Mouse (Mus musculus): Measurements from ENCODE around the gene Tlcd1. TPM values are rescaled to one million over a fixed set of nuclear protein-coding genes. Genes with fewer than 3 reads are reported as not detected.

Tlcd1 gene
- total RNA-seq, 2 experiments from 2014 or later, result 16.8 to 17.5 TPM

DNA sequence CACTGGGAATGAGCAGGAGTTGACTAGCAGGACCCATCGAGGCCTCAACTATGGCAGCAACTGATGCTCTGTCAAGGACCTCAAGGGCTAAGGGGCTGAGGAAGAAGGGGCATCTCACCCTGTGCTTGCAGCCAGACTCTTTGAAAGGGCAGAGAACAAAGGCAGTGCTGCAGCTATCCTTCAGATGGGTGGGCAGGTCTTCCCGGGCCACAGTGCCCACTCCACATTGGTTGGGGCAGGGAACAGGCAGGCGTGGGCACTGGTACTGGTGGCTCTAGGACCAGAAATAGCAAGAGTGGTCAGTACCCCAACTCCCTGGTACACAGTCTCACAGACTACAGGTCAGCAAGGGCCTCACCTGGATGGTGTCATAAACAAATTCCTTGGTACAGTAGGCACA is 15.8 kb upstream of the Tlcd1 start:
- no peak for DNase-seq (ENCODE audit: low spot score in 2 of 2)

DNA sequence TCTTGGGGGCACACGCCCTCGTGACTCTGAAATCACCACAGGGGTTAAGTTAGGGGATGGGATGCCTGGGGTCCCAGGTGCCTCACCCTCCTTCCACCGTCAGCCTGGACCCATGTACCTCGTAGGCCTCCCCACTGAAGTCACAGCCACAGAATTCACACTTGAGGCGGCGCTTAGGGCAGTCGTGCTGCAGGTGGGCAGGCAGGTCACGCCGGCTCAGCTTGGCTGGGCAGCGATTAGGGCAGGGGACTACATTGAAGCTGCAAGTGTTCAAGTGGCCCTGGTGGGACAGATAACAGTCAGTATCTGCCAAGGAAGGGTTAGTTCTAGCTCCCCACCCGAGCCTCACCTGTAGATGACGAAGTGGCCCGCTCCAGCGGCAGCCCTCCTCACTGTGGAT is 15.3 kb upstream of the Tlcd1 start:
- no peak for DNase-seq (ENCODE audit: low spot score in 2 of 2)

DNA sequence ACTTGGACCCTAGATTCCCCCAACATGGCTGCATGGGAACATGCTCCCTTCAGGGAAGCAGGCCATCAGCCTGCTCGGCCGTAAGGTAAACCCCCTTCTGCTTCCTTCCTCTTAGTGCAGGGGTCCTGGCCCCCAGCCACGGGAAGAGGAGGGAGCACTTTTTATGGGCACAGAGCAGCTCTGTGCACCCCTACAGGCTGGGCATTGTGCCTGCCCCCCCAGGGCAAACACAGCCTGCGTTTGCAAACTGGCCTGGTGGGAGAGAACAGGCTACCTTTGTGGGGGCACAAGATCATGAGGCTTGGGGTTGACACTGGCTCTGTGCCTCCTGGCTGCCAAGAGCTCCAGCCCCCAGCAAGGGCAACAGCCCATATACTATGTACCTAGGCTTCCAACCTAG is 14.5 kb upstream of the Tlcd1 start:
- DNase-seq (ENCODE audit: low spot score in 2 of 2), result no peak

DNA sequence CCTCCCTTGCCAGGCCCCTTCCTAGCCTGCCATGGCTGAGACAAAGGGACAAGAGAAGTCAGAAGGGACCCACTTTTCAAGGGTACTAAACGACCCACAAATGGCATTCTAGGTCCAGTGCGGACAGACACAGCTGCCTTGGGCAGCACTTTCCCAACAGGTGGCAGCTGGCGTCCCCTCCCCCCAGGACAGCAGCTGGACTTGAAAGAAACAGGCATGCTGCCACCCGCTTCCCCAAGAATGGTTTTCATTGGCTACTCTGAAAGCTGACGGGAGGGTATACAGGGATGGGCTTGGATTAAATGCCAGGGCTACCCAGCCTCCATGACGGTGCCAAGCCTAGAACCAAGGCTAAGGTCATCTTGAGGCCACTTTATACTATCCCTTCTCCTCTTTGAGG is 14.0 kb upstream of the Tlcd1 start:
- no peak for DNase-seq (ENCODE audit: low spot score in 2 of 2)

DNA sequence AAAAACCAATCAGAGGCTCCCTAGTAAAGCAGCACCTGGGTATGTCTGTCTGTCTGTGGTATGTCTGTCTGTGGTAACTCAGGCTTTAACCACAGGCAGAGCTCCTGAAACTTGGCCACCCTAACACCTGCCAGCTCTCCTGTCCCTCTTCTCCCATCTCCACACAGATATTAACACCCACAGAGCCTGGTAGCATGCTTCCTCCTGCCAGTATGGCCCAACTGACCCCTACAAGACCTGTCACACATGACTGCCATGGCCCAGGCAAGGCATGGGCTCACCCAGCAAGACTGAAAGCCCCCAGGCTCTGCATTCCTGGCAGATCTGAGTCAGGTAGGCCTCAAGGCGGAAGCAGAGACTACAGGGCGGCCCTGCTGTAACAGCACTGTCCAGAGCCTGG is 13.5 kb upstream of the Tlcd1 start:
- DNase-seq (ENCODE audit: low spot score in 2 of 2), result no peak

DNA sequence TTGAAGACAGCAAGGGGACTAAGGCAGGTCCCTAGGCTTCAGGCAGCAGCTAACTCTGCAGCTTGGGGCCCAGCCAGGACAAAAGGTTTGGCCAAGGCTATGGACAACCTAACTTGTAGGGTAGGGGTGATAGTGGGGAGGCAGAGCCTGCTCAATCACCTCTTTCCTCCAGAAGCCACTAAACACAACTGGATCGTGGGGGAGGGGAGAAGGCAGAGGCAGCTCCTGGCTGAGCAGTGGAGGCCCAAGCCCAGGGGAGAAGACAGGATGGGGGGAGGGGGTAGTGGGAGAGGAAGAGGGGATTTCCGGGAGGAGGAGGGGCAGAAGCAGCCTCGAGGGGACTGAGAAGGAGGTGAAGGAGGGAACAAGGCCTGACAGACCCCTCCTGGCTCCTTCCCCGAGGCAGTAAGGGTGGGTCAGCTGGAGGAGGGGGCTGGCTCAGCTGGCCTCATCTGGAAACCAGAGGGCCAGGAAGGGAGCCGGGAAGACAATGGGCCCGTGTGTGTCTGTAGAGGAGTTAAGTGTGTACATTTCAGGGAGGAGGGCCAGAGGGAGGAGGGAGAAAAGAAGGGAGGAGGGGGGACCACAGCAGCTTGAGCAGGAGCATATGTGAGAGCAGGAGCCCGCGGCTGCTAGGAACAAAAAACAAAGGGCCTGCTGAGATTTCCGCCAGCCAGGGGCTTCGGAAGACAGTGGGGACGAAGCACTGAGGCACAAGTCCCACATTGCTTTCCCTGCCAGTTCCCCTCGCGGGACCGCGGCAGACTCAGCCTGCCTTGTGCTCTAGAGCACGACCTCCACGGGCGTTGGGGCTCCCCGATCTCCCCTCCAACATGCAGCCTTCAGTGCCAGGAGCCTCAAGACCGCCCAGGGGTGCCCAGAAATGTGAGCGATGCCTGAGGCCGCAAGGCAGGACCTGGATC is 12.6 kb upstream of the Tlcd1 start:
- no peak for DNase-seq (ENCODE audit: low spot score in 2 of 2)

DNA sequence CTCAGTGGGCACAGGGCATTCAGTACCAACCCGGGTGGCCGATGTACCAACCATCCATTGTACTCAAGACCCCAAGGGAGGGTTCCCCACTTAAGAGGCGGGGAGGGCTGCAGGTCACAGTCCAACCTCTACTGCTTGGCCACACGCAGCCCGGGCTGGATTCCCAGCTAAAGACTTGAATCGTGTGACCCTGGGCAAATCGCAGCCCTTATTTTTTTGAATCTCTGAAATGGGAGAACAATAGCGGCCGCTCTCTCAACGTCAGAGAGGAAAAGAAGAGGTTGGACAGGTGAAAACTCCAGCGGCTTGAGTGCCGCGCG is 11.9 kb upstream of the Tlcd1 start:
- no peak for DNase-seq (ENCODE audit: low spot score in 2 of 2)

DNA sequence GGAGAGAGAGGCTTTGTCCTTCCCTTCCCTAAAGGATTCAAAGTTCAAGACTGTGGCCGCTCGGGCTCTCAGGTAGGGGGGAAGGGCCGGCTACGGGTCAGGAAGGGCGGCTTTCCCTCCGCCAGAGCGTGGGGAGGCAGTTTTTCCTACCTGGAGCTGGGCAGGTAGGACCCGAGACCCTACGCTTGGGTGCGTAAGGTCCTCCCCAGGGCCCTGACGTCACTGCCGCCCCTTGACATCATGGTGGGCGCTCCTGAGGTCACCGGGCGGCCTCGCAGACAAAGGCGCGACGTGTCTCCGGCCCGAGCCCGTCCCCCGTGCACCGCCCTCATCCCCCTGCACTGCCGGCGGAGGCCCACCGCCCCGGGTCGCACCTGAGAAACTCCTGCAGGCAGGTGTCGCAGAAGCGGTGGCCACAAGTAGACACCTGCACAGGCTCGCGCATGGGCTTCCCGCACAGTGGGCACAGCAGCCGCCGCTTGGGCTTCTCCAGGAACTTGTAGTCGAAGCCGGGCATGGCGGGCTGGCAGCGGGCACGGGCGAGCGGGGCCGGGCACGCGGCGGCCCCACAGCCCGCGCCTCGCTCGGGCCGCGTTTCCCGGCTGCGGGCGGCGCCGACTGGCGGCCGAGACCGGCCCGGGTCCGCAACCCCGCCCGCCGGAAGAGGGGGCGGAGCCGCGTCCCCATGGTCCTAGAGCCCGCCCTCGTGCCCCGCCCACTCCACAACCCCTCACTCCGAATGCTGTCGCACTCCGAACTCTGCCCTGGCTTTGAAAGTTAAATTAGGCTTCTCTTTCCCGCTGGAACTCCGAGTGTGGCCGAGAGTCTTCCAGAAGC is 11.4 kb upstream of the Tlcd1 start, which contains the start of gene Traf4:
Gene Traf4, minus strand, starts transcription at position 666 of the 837 bp plus-strand sequence.
- peak; percentile 56 to 70 for DNase-seq (ENCODE audit: low spot score in 2 of 2)

DNA sequence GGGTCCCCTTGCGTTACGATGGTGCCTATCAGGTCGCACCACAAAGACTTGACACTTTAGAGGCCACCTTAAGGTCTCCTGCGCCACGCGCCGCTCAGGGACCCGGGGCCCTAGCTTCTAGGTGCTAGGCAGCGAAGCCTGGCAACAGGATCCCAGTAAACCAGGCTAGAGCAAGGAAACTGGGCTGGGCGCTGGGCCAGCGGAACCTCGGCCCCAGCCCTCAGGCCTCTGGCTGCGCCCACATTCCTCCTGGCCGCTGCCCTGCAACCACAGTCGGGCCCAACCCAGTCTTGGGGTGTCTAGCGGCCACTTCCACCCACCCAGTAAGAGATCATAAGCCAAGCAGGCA is 10.8 kb upstream of the Tlcd1 start:
- no peak for DNase-seq (ENCODE audit: low spot score in 2 of 2)

DNA sequence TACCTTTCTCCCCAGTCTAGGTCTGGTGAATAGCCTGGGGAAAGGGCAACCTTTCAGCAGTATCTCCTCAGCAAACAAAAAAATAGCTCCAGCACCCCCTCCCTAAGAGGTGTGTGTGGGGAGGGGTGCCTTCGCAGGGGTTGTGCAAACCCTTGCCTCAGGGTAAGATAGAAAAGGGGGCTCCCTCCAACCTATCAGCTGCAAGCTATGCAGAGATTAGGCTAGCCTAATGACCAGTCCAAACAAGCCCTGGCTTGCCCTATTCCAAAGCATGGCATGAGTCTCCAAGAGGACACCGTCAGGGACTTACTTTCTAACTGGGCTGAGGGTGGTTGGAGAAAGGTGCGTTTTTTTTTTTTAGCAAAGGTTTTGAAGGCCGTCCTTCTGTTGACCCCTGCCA is 10.3 kb upstream of the Tlcd1 start:
- no peak for DNase-seq (ENCODE audit: low spot score in 2 of 2)

DNA sequence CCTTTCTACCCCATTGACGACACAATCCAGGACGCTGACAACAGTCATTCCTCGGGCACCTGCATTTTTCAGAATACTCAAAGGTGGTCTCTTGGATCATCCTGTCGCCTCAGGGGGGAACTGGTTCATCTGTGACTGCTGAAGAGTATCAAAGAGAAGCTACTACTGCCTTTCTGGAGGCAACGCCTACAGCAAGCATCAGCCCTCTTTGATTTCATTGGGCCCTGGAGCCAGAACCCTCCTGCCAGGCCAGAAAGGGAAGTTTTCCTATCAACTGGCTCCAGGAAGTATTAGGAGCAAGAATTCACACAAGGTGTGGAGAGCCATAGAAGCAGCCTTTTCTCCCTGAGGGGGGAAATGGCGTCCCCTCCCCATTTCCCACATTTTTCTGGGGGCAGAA is 9.9 kb upstream of the Tlcd1 start:
- no peak for DNase-seq (ENCODE audit: low spot score in 2 of 2)

DNA sequence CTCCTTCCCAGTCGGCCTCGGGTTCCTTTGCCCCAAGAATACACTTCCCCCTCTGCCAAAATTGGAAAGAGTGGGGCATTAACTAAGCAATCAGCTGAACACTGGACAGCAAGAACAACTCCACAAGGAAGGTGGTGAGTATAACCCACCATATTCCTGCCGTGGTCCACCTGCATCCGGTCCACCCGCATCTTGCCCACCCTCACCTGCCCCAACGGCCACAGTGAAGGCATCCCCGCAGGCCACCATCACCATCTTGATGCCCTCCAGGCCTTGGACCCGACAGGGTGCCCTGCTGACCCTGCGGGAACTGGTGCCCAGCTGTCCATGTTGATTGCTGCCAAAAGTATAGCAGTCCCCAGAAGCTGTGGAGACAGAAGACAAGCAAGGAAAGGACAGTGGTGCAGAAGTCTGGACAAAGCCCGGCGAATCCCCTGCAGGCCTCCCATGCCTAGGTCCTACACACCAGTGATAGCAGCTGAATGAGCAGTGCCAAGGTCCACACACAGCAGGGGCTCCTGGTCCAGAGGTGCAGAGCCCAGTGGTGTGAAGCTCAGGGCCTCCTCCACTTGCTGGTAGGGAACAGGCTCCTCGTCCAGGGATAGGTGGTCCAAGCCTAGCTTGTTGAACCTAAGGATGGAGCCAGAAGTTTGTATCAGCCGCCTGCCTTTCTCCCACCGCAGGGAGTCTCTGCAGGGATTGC is 9.1 kb upstream of the Tlcd1 start:
- no peak for DNase-seq (ENCODE audit: low spot score in 2 of 2)

DNA sequence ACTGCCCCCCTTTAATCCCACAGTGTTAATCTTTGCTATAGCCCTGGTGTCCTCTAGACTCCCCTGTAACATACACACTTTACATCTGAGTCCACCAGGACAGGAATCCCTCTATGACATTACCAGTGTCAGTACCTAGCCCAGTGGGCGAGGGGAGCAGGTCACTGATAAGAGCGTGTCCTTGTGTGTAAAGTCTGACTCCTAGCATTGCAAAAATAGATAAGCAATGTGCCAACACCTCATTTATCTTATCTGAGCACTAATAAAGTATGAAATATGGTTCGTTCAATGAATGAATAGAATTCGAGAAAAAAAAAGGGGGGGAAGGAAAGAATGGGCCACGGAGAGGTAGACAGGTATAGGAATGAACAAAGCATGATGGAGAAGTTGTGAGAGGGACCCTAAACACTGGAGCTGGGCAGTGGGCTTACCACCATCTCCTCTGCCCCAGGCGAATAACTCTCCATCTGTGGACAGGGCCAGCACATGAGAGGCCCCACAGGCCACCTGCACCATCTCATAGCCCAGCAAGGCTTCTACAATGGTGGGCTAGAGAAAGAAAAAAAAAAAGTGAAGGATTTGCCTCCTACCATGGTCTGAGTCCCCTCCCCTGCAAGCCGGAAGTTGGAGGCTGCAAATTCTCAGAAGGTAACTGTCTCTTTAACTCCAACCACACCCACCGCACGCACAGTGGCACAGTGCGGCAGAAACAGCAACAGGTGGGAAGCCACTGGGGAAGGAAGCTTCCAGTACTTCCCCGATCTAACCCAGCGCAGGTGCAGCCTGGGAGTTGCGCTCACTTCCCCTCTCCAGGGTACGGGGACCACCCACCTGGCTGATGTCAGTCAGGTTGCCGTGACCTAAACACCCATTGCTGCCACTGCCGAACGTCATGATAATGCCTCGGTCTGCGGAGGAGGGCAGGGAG is 7.7 kb upstream of the Tlcd1 start:
- no peak for DNase-seq (ENCODE audit: low spot score in 2 of 2)

DNA sequence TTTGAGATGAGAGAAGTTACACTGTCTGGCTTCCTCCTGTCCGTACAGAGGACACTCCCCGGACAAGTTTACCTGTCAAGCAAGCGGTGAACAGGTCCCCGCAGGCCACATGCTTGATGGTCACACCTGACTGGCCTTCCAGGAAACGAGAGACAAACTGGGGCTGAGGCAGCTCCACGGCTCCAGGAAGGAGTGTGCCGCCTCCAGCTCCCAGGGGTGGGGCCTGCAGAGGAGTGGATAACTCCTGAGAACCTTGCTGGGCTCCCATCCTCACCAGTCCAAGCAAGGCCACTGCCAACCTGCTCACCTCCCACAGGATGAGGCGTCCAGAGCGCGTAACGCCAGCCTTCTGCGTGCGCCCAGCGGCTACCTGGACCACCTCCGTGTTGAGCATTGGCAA is 6.2 kb upstream of the Tlcd1 start:
- DNase-seq (ENCODE audit: low spot score in 2 of 2), result no peak

DNA sequence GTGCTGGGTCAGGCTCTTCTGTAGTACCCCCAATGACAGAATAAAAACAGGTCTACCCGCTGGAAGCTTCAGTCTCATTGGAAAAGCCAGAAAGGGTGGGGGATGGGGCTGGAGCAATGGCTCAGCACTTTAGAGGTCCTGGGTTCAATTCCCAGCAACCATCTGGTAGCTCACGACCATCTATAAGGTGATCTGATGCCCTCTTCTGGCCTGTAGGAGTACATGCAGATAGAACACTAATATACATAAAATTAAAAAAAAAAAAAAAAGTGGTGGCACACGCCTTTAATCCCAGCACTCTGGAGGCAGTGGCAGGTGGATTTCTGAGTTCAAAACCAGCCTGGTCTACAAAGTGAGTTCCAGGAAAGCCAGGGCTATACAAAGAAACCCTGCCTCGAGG is 5.2 kb upstream of the Tlcd1 start:
- no peak for DNase-seq (ENCODE audit: low spot score in 2 of 2)

DNA sequence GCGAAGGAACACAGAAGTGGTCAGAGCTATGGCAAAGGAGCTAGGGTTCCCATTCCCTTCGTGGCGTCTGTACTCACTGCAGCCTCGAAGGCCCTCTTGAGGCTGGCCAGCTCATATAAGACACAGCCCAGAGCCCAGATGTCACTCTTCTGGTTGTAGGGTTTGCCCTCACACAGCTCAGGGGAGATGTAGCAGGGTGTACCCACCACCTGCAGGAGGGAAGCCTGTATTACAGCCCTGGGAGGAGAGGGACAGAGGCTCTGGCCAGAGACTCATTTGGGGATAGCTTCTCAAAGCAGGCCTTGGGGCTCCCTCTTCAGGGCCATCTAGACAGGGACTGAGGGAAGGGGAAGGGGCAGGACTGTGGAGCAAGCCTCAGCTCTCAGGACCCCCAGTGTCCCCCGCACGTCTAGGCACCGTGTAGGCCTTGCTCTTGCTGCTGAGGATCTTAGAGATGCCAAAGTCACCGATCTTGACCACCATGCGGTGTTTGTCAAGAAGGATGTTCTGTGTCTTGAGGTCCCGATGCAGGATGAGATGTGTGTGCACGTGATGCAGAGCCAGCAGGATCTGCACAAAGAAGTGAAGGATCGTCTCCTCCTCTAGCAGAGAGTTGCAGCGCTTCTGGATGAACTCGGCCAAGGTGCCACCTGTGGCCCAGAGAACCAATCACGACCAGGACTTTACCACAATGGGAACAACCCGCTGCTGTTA is 4.3 kb upstream of the Tlcd1 start:
- no peak for DNase-seq (ENCODE audit: low spot score in 2 of 2)

DNA sequence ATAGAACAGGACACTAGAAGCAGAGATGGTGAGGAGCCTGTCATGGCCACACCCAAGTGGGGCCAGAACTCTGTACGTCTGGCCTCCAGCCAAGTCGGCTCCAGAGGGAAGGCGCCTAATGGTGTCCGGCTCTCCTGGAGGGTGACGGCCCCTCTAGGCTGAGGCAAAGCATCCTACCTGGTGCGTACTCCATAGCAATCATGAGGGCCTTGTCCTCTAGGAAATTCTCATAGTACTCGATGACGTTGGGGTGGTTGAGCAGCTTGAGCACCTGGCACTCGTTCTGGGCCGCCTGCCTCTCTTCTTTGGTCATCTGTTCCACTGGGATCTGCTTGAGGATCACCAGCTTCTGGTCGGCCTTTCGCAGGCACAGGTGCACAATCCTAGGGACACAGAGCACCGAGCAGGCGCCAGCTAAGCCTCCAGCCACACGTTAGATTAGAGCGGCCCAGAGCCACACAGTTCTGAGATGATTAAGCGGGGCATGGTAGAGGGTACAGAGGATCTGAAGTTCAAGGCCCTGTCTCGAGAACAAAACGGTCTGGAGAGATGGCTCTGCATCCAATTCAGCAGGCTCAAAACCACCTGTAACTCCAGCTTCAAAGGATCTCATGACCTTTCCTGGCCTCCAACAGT is 3.6 kb upstream of the Tlcd1 start:
- DNase-seq (ENCODE audit: low spot score in 2 of 2), result no peak

DNA sequence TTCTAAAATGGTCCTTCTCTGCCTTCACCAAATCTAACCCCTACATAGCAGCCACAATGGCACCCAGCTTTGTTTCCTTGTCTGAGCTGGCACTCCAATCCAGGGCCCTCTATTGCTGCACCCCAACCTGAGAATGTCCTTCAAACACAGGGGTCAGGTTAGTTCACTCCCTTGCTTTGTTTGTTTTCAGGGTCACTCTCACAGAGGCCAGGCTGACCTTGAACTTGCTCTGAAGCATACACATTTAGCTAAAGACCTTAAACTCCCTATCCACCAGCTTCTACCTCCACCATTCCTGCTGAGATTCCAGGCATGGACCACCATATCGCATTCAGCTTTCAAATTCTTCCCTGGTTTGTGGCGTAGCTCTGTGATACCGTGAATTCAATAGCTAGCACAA is 2.0 kb upstream of the Tlcd1 start:
- no peak for DNase-seq (ENCODE audit: low spot score in 2 of 2)

DNA sequence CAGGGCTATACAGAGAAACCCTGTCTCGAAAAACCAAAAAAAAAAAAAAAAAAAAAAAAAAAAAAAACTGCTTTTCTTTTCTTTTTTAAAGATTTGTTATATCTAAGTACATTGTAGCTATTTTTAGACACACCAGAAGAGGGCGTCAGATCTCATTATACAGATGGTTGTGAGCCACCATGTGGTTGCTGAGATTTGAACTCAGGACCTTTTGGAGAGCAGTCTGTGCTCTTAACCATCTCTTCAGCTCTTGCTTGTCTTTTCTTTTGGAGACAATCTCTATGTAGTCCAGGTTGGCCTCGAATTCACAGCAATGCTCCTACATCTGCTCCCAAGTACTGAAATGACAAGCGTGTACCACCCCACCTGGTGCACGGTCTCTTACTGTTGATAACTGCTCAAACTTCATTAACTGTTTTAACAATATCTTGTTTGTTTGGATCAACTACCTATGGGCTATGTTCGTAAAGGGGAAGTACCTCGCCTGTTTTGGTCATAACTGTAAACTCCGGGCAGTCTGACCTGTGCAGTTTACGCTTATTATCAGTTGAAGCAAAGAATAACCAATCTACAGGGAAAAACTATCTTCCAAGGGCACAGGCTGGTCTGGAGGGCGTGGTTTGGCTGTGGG is 625 bp upstream of the Tlcd1 start:
- DNase-seq (ENCODE audit: low spot score in 2 of 2), result no peak
